Mouse (Mus musculus): Measurements from ENCODE around the gene 2610044O15Rik8.
A peak's percentile ranks its signal among the peaks of the same experiment; 100 is the strongest.
"Not testable (repeated sequence)": the region's sequence is repeated elsewhere in the genome, so short reads cannot be mapped to it uniquely, and the experiment has no call there.

The 2610044O15Rik8 gene

GRCm38 (mm10) chr8:129234027-129234733, at the start of gene 2610044O15Rik8:
Gene 2610044O15Rik8 (minus strand): TSS chr8:129234406.
- peak; percentile 26 for DNase-seq (ENCODE audit: extremely low read depth, low read depth, low spot score)

- no peak for DNase-seq (ENCODE audit: extremely low read depth, low read depth, low spot score)
These were observed 31.7 kb upstream of the 2610044O15Rik8 start for GRCm38 (mm10) chr8:129265918-129266317.

GRCm38 (mm10) chr8:129264296-129264695, 30.1 kb upstream of the 2610044O15Rik8 start:
- no peak for DNase-seq (ENCODE audit: extremely low read depth, low read depth, low spot score)

GRCm38 (mm10) chr8:129263211-129263927, 29.2 kb upstream of the 2610044O15Rik8 start:
- not testable (repeated sequence) for DNase-seq (ENCODE audit: extremely low read depth, low read depth, low spot score)

GRCm38 (mm10) chr8:129233664-129234026, 561 bp downstream of the 2610044O15Rik8 start:
- DNase-seq (ENCODE audit: extremely low read depth, low read depth, low spot score): no peak

Data from fat pad, adult 2 months (tissue).